Mouse (Mus musculus): Measurements from ENCODE around the gene Cyren.

The Cyren gene

DNA sequence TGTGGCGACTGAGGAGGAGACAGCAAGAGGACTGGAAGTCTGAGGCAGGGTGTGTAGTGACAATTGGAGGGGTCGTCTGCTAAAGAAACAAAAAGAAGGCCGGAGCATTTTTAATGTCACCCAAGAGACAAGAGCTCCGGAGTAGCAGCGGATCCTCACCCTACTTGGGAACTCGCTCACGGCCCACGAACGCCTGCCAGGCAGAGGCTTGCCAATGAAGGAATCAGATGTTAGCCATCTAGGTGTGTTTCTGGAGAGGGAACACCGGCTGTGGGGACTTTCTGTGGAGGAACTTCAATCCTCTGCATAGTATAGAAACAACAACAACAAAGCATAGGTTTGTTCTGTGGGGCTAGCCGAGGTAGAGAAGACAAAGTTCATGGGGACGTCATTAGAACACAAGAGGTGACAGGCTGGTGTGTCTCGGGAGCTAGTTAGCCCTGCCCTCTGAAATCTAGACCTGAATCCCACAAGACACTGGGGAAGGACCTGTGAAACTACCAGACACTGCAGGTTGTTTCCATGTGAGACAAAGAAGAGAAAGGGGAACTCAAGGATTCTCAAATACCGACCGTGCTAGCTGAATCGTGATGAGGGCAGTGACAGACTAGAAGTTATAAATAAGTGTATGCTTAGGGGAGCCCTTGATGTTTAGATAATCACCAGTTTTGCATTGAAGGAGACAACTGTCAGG is 10.4 kb downstream of the Cyren start:
- in situ Hi-C loops (cut with MboI, MseI) = no loop called here

DNA sequence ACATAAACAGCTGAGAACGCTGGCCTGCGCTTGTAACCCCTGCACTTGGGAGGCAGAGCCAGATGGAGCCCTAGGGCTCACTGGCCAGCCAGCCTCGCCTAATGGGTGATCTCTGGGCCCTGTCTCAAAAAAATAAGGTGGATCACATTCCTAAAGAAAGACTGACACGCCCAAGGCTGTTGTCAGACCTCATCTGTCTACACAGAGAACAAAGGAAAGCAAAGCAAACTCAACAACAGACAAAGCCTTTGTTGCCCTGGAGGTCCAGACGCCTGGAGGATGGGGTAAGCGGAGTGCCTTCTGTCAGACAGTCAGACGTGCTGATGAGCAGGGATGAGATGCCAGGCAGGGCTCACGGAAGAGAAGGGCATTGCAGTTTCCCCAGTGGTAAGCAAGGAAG is 11.1 kb downstream of the Cyren start:
- in situ Hi-C loops (cut with MboI, MseI) = no loop called here

DNA sequence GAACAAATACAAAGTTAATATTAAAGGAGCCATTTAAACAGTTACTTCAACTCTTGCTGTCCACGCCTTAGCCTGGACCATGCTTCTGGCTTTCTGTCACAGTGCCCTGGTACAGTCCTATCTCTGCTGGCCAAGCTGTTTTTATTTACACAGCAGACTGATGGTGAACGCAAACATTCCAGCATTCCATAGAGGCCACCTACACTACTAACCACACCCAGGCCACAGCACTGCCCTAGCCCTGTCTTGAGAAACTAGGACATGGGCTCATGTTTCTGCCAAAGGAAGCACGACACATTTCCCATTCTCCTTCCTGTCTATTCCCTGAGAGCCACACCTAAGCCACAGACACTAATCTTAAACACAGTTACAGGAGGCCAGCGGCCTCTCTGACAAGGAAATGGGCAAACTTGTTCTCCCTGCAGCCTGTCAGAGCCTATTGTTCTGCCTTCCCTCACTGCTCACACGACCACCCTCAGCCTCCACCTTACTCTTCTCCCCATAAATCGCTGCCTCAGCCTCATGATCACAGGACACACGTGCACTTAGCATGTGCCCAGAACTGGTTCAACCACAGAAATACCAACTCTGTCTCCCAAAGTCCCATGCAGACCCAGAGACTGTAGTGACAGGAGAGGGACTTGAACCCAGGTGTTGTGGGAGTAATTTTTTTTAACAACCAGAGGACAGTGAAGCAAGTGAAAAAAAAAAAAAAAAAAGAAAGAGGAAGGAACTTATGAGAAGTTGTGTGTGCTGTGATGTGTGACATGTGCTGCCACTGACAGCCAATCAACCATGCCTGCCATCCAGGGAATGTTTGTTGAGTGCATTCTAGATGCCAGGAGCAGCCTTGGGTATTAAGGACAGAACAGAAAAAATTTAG is 11.9 kb downstream of the Cyren start:
- in situ Hi-C loops (cut with MboI, MseI) = no loop called here

DNA sequence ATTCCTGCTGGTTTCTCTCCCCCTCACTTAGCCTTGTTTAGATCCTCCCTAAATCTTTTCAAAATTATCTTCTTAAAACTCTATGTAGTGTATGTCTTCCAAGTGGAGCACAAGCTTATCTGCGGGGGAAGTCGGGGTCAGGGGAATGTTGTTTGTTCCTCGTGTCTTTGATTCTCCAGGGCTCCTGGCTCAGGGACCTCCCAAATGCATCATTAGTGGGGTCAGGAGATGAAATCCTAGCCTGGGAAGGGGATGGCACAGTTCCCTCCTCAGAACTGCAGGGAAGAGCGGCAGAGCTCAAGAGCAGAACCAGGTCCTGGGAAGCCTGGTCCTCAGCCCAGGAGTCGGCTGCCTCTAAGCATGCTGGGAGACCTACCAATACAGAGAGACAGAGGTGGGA is 12.6 kb downstream of the Cyren start:
- in situ Hi-C loops (cut with MboI, MseI) = no loop called here

DNA sequence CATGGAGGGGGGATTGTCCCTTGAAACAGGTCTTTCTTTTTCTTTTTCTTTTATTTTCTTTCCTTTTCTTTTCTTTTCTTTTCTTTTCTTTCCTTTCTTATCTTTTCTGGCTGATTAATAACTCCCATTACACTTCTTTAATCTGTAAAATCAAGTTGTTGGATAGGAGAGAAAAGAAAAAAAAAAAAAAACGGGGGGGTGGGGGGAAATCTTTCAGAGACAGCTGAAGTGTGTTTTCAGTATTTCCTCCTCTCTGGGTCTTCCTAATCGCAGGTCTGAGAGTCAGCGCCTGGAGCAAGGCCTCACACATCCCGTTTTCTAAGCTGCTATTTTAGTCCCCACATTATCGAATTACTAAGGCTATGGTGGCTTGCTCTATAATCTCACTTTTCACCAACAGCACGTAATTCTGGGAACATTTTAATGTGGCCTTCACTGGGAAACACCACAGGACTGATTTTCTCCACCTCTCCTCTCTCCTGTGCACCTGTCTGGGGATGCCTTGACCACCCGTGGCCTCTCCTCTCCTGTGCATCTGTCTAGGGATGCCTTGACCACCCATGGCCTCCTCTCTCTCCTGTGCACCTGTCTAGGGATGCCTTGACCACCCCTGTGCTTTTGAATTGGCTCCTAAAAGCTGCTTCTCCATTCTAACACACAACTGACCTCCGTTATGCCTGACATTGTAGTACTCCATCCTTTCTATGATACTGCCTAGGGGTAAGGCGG is 13.9 kb downstream of the Cyren start:
- in situ Hi-C loops (cut with MboI, MseI) = no loop called here

DNA sequence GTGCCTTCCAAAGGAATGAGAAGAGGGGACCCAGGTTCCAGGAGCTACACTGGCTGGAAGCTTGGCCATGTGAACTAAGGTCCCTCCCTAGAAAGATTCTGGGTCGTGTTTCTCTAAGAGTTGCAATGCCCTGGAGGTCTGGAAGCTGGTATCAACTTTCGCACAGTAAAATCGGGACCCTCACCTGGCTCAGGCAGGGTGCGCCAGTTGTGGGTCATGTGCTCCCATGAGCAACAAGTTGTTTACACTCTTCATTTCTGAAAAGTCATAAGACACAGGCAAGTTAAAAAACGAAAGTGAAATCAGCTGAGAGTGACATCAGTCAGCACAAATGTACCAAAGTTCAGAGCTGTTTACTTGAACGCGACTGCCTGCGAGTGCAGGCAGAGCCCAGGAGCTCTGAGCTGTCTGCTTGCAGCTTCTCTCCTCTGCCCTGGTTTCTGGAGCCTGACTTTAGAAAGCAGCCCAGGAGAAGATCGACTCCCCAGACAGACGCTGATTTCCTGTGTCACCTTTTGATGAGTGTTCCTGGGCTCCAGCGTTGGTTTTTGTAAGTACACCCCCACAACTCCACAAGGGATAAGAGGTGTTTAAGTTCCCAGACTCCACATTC is 15.0 kb downstream of the Cyren start, which contains the start of gene Tmem140:
Gene Tmem140, plus strand, starts transcription at position 356 of the 613 bp plus-strand sequence.
- in situ Hi-C loops (cut with MboI, MseI) = no loop called here

DNA sequence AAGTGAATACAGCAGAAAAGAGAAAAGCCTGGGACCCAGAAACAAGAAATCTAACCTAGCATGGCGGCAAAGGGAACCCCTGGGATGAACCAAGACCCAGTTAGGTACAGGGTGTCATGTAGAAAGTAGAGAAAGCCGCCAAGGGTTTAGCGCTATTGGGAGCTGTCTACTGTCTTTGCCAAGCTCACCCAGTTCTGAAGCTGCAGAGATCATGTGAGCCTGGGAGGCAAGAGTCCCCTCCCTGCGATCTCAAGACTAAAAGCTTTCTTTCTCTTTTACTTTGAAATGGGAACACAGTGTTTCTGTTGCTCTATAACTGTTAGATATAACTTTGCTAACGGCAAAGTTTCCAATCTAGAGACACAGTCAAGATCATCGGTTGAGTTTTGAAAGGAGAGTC is 15.5 kb downstream of the Cyren start:
- in situ Hi-C loops (cut with MboI, MseI) = no loop called here

DNA sequence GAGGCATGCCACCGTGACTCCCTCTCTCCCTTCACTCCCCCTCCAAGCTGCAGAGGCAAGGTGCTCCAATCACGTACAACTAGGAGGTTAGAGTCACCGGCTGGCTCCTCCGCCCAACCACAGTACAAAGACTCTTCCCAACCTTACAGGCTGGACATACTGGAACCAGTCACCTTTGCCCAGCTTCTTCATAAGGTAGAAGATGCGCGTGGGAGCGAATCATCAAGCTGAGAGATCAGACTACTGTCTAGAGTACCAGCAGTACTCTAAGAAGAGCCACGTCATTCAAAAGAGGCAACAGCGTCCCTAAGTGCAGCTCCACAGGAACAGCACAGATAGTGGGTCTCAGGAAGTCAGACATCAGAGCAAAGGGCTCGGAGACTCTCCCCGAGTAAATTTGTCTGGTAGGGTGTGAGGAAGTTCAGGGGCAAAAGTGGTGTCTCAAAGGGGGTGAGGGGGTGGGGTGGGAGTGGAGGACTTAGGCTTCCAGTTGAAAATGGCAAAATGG is 16.3 kb downstream of the Cyren start:
- in situ Hi-C loops (cut with MboI, MseI) = no loop called here

DNA sequence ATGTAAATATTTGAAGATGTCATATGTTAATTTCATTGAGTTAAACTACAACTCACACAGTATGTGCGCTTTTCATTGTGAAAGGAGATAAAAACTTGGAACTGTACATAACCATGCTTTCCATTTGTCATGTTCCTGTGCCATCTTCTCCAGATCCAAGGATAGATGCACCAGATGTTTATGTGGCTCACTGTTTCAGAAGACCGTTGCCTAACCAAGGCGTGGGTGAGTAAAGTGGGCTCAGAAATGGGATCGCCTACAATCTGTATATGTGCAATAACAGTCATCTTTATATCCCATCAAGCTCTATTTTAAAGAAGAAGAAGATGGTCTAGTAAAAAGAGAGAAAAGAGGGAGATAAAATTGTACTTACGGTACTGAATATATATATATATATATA is 45.5 kb downstream of the Cyren start:
- in situ Hi-C loops (cut with MboI, MseI) = no loop called here

DNA sequence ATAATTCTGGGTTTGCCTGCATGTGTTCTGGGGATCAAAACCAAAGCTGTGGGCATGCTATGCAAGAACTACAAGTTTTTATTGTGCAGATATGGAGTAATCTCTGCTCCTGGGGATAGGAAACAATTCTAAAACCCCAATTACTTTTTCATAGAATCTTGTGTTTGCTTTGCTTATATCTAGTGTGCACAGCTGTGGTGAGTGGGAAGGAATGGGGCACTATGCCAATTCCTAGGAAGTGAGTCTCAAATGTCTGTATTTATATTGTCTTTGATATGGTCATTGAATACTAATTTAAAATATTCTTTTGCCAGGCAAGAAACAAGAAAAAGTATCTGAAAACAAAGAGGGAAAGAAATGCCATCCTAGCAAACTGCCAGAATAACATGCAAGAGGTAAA is 53.5 kb downstream of the Cyren start:
- in situ Hi-C loops (cut with MboI, MseI) = no loop called here

Data from regulatory T cell (primary cell).